Mouse (Mus musculus): ENCODE results near the gene Them7.

Gene Them7

DNA sequence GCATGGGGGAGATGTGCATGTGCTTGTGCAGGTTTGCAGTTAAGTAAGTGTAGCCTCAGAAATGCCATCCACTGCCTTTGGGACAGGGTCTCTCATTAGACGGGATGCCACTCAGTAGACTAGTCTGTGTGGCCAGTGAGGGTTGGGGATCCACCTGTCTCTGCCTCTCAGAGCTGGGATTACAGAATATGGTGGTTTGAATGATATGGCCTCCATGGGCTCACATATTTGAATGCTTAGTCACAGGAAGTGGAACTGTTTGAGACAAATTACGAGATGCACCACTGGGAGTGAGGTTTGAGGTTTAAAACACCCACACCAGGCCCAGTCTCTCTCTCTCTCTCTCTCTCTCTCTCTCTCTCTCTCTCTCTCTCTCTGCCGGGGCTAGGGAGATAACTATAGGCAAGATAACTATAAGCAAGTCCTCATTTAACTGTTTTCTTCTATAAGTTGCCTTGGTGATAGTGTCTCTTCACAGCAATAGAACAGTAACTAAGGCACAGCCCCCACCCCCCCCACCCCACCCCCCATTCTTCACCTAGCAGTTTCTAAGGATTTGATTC is 156.7 kb downstream of the Them7 start:
- DNase-seq = no peak

DNA sequence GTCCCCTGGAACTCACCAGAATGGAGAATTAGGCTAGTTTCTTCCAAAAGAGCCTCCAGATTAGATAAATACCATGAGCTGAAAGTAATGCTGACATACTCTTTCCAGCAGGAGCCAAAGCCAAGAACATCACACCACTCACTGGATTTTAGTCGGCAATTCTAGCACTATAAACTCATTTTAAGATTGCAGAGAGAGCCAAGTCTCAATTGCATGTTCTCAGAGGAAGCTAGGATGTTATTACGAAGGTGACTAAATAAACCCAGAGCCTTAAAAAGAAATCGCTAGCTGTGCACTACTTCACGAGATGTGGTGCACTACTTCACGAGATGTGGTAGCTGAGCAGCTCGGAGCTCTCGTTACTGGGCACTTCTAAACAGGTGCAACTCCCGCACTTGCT is 158.9 kb downstream of the Them7 start:
- DNase-seq = no peak

DNA sequence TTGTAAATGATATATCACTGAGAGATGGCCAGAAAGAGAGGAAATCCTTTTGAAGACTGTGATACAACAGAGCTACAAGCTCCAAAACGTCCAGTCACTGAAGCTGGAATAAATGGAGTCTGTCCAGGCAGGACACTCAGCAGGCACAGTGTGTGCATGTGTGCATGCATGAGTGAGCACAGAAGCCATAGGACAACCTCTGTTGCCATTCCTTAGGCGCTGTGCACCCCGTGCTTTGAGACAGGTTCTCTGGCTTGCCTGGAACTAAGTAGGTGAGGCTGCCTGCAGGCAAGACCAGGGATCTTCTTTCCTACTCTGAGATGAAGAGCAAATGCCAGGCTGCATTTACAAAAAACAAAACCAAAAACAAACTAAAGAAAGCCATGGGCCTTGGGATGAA is 160.9 kb downstream of the Them7 start:
- no peak for DNase-seq

DNA sequence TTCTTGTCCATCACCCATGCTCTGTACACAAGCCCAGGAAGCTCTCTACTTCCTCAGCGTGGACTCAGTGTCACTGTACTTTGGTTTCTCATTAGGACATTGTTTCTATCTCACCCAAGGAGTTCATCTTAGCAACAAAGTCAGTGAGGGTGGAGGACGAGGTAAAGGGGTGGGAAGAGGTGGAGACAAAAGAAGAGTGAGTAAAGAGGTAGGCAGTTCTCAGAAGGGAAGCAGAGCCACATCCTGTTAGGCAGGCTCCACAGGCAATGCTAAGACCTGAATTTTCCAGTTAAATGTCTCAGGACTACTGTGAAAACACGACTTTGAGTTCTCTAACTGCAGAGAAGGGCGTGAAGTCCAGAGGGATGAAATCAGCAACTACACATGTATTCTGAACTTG is 162.3 kb downstream of the Them7 start:
- DNase-seq = no peak

DNA sequence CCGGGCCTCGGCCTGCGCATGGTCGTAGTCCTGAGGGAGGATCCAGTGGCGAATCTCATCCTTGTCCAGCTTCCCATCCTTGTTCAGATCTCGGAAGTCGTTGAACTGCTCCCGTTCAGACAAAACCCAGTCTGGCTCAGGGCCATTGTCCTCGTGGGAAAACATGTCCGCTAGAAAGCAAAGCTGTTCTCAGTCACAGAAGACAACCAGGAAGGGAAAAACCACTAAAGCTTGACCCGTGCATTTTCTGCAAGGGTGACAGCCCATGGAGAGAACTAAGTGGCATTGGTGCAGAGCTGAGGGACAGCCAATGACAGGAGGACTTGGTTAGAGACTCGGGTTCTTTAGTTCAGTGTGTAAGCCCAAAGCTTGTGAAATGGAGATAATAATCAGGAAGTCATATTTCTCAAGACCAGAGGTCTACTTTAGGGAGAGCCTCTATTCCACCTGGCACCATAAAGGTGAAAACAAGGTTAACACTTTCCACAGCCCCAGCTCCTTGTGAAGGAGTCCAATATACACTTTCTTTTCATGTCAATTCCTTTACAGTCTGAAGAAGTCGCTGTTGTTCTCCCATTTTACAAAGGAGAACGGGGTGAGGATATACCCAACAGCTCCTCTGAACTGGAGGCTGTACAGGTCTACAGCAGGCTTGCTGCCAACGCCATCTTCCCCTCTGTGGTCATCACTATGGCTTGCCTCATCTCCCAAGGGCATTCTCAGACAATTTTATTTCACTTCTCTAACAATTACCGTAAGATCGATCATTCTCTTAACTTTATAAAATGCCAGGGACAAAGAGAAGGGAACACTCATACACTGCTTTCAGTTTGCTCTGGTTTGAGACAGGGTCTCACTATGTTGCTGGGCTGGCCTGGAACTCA is 165.1 kb downstream of the Them7 start:
- DNase-seq = no peak

DNA sequence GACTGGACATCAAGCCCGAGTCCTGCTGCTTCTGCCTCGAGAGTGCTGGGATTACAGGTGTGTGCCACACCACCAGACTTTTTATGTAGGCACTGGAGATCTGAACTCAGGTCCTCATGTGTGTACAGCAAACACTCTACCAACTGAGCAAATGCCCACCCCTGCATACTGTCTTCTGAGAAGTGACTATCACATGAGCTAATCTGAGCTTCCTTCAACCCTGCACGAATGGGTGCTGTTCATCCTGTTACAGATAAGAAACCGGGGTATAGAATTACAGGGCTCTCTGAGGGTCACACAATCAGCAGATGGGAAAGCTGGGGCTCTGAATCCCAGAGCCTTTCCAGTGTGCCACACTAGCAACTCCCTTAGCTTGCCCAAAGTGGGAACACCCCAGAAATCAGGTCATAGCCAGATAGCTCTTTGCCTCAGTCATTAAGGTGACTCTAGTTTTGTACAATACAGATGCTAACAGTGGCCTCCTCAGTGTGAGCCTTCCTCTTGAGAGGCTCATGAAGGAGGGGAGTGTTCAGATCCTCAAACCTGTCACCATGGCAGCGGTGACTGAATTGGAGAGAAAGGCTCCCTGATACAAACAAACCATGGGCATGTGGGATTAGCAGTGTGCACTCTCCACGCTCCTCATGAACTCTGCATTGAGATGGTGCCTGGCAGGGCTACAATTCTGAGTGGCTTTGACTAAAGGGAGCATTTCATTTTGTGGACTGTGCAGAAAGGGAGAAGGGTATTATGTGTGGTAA is 166.7 kb downstream of the Them7 start:
- no peak for DNase-seq

DNA sequence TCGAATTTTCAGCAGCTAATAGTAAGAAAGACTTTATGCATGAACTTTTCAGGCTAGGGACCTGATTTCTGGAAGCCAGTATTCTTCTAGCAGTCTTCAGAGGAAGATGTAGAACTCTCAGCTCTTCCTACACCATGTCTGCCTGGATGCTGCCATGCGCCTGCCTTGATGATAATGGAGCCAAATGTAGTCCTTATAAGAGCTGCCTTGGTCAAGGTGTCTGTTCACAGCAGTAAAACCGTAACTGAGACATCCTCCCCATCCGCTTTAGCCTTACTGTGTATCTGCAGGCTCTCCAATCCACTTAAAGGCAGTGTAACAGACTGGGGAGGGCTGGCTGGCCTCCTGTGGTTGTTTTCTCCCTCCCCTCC is 167.3 kb downstream of the Them7 start:
- no peak for DNase-seq

DNA sequence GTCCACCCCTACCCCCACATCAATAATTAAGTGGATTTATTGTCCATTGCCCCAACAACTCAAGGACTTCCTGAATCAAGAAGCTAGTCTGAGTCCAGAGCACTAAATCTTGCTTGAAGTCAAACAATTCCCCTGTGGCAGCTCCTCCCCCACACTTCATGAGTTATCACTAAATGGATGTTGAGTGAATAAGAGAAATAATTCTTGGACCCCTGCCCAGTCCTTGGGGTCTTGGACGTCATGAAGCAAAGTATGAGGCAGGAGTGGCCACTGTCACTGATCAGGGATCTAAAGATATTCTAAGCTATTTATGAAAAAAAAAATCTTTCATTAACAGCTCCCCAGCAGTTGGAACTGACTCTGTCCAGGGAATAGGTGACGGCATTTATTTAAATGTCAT is 168.4 kb downstream of the Them7 start:
- no peak for DNase-seq

DNA sequence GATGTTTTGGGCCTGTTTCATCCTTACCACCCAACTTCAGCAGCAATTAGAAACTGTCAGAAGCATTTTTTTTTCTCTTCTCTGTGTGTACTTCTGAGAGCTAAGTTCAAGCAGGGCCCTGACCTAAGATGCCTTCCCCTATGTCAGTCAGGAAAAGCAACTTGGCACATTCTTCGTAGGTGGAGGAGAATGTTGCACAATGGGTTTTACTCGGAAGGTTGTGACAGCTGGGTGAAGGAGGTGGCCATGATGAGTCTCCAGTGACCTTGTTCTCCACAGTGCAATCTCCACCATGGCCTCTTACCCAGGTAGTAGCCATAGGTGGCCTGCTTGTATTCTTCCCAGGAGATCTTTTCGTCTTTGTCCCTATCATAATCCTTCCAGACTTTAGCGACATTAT is 170.3 kb downstream of the Them7 start:
- no peak for DNase-seq

DNA sequence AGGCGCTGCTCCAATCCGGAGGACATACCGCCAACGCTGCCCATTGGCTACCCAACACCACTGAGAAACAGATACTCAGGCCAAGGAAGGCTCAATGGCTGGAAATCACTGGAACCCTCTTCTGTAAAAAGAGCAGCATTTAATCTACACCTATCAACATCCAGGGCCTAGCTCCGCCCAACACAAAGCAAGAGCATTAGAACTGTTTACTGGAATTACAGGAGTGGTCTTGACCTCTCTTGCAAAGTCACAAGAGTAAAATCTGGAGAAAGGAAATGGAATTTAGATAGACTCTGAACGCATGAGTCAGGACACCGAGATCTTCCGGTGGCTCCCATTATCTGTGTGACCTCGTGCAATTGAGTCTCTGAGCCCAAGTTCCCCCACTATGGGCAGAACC is 171.9 kb downstream of the Them7 start:
- DNase-seq = no peak

DNA sequence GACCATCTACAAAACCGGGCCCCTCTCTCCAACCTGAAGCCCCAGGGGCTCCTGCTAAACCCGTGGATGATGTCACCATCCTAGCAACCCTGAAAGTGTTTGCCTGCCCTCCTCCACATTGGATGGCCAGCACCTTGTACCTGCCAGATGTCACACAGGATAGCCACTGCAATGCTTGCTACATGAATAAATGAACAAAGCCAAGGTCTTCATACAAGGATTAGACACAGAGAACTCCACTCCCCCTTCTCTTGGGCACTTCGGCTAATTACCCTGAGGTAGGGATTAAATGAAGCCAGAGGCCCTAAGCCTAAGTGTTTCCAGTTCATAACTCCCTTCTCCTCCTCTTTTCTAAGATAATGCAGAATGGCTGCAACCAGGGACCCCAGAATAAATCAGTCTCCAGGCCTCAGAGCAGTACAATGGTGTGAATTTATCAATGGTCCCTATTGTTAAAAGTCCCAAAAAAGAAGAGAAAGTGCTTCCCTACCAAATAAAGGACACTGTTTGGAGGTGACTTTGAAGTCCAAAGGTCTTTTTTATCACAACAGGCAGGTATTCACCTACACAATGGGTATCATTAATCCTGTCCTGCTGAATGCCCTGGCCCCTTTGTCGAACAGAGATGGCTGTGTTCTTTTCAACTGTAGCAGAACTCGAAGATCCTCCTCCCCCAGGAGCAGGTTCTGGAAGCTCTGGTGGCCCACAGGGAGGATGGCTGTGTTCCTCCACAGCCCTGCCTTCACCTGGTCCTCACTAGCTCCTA is 173.5 kb downstream of the Them7 start:
- DNase-seq = no peak

DNA sequence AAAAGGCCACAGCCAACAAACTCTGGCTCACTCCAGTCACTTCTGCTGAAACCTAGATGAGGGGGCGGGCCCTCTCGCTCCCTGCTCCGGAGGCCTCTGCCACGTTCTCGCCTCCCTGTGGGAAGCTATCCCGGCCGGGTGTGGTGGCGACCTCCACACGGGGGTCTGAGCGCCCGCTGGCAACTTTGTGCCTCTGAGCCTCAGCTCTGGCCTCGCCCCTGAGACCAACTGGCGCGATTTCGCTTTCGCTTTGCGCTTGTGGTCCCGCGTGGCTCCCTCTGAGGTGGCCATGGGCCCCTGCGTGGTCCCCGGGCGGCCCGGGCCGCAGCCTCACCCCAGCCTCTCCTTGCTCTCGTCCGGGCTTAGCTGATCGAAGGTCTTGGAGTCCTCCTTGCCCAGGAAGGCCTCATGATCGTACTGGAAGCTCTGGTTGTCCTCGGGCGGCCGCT is 174.5 kb downstream of the Them7 start:
- DNase-seq = peak; percentile 54

DNA sequence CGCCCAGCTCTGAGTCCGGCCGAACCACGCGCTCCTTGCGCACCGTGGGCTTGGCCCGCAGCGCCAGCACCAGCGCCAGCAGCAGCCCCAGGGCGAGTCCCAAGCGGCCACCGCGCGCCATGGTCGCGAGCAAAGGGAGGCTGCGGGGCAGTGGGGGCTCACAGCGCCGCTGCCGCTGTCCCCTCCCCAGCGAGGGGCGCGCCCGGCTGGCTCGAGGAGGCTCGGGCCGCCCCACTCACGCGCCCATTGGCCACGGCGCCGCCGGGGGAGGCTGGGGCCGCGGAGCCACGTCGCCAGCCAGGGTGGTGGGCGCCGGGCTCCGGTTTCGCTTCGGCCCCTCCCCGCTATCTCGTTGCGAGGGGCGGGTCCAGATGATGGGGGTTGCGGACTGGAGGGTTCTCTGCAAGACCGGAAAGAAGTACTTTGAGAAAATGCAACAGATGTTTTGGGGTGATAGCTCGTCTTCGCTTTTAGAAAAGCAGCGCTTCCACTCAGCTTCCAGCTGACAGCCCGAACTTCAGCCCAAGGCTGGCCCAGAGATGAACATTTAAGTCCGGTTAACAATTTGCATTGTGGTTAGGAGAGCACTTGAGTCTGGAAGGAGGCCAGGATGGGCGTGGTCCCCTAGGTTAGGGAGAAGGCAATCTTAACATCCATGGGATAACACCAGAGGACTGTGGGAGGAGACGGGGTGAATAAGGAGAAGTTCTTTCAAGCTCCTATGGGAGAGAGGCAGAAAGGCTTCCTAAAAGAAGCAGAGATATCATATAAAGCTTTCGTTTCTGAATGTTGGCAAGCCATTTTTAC is 175.2 kb downstream of the Them7 start, which contains the start of gene Rcn1:
Gene Rcn1, minus strand, starts transcription at position 235 of the 807 bp plus-strand sequence.
- DNase-seq = peak; percentile 85

DNA sequence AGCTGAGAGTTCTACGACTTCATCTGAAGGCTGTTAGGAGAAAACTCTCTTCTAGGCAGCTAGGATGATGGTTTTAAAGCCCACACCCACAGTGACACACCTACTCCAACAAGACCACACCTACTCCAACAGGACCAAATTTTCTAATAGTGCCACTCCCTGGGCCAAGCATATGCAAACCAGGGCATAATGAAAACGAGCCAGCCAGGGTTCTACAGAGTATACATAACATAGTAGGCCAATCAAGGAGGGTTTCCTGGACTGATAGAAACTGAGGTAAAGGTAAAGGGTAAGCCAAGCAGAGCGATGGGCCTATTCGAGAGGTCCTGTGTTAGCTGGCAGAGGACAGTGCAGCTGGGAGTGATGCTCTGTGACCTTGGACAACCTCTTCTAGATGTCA is 176.4 kb downstream of the Them7 start:
- DNase-seq = no peak

DNA sequence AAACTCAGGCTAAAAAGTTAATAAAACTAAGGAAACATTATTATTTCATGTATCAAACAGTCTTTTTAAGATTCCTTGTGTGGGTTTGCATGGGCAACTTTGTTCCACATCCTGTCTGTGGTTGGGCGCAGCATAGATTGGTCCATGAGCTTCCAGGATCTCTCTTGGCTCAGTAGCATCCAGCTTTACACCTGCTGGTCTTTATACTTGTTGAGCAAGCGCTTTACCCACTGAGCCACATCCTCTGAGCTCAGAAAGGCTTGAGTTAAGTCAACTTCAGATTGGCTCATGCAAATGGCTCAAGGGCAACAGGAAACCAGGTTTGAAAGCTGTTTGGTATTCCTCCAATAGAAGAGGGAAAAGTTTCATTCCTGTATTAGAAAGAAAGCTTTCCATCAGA is 178.1 kb downstream of the Them7 start:
- DNase-seq = no peak

DNA sequence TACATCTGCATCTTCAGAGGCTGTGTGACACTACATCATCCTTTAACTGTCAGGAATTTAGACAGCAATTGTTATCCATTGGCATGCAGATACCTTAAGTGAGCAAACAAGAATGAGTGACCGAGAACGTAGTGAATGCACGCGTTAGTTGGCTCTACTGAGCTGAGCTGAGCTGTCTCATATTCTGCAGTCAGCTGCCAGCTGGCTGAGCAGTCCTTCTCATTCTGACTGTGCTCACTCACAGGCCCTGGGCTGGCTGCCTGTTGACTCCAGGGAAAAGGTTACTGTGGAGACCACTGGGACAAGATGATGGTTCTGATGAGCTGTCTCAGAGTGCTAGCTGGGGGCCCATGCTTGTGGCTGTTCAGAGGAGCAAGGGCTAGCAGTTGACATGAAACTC is 184.4 kb downstream of the Them7 start:
- peak; percentile 40 for DNase-seq

DNA sequence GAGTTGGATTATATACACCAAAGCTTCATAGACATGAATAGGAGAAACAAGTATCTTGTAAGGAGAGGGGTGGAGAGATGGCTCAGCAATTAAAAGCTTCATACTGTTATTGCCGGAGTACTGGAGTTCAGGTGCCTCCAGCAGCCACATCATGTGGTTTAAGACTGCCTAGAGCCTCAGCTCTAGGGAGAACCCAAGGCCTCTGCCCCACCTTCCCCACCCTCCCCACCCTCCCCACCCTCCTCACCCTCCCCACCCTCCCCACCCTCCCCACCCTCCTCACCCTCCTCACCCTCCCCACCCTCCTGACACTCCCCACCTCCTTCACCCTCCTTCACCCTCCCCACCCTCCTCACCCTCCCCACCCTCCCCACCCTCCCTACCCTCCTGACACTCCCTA is 185.1 kb downstream of the Them7 start:
- DNase-seq = no peak

DNA sequence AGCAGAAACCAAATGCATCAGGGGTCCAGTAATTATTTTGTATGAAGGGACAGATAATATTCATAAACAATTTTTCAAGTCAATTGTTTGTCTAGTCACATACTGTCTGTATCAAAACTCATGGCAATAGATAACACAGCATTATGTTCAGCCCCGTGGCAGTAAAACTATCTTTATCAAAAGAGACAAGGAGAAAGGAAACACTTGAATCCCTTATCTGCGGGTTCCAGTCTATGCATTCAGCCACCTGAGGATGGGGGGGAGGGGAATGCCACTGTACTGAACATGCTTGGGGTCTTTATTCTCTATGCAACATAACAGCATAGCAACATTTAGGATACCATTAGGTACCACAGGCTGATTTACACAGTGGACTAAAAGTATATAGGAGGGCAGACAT is 190.2 kb downstream of the Them7 start:
- DNase-seq = no peak

DNA sequence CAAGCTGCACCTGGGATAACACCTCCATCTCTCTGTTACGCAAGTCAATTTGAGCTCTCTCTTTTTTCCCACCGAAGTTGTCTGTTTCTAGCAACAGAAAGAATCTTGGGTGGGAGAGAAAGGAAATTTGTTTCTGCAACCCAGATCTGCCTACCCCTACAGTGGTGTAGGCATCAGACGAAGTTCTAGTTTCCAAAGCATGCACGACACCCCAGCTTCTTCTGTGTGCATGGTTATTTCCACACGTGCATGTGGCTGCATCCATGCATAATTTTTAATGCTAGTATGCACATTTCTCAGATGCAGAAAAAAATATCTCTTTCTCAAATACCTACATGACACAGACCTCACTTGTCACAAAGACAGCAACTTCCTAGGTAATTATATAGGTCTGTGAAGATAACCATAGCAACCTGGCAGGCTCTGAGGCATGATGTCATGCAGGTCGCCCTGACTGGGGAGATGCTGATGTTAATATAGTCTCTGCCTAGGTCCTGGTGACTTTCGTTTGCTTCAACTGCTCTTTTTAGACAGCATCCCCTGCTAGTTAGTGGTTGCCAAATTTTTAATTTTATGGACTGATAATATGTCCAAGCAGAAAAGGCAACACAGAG is 192.0 kb downstream of the Them7 start:
- DNase-seq = no peak

DNA sequence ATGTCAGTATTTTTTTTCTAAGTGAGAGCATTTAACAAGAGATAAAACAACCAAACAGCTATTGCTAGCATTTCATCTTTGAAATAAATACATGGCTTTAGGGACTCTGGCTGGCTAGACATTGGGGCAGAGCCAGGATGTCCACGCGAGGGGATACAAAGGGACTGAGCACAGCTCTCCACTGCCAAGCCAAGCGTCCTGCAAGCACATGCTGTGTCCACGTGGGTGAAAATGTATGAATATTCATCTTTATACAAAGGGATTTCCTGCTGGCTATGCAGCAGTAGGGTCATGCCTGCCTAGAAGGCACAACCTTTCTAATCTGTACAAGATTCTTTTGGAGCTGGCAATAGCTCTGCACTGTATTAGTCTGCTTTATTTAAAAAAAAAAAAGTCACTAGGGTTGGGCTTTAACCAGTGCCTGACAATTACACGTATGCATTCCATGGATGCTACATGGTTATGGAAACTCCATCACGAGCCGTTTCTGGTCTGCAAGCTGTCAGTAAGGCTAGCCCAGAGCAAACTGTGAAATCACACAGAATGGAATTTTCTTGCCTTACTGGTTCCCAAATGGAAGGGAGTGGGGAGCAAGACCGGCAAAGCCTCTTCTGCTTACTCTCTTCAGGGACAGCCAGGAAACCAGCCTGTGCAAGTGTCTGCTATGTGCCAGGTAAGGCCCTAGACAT is 192.7 kb downstream of the Them7 start:
- DNase-seq = no peak

DNA sequence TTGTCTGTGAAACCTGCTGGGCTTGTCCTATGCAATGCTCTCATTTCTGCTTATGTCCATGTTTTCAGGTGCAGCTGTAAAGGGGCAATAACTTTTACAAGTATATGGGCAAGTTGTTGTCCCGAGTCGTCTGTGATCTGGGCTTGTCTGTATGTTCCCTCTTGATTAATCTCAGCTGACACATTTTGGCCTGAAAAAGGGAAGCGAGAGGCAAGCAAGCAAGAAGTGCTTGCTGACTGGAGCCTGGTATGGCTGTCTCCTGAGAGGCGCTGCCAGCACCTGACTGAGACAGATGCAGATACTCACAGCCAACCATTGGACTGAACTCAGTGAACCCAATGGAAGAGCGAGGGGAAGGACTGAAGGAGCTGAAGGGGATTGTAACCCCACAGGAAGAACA is 193.5 kb downstream of the Them7 start:
- DNase-seq = no peak
